Mouse (Mus musculus) G1E (cell line): ENCODE results near the gene Trim65.

Source experiments
- CTCF ChIP-seq: IDR thresholded peaks from 2 replicates; pipeline ENCODE4 v1.5.1; 2012; ENCODE audit warnings: low read depth, low read length, inconsistent platforms, mixed read lengths
- GATA1 ChIP-seq: IDR thresholded peaks from 2 replicates; pipeline ENCODE4 v1.6.1; 2012; ENCODE audit warnings: borderline replicate concordance, low read length, inconsistent platforms, mixed read lengths
- GATA2 ChIP-seq: IDR thresholded peaks from 2 replicates; pipeline ENCODE4 v1.6.1; 2012; ENCODE audit warnings: low read depth, low read length, inconsistent platforms, borderline replicate concordance
- POLR2AphosphoS5 ChIP-seq: IDR thresholded peaks from 2 replicates; pipeline ENCODE4 v1.6.1; 2012; ENCODE audit warnings: low read depth, low read length, inconsistent platforms; ENCODE audit not compliant: insufficient replicate concordance
- TAL1 ChIP-seq: conservative IDR thresholded peaks from 2 replicates; pipeline ENCODE4 v1.6.1; 2012; ENCODE audit warnings: low read depth, low read length, inconsistent platforms, mixed read lengths

DNA sequence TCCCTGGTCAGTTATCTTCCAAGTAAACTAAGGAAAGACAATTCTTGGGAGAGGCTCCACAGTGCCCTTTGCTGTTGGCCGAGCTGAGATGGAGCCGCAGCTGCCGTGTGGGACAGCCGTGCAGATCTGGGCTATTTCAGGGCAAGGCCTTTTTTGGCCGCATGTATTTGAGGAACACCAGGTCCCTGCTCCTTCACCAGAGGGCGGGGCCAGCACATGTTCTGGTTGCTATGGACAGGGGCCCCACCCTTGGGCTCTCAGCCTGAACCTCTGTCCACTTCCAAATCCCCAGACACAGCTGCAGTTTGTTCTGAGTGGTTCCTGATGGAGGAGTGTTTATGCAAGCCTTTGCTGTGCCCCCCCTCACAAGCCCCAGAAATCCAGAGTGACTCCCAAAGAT lies 30.5 kb downstream of the Trim65 start:
- TF ChIP-seq CTCF (no peak), POLR2AphosphoS5 (no peak), GATA1 (no peak), TAL1 (no peak), GATA2 (no peak)
